Mouse (Mus musculus): ENCODE data around the gene Pimreg. TPM values are rescaled to one million over a fixed set of nuclear protein-coding genes. Genes with fewer than 3 reads are reported as not detected.

The Pimreg gene
- polyA plus RNA-seq, 1 experiment from 2014 or later, result 39.3 TPM

DNA sequence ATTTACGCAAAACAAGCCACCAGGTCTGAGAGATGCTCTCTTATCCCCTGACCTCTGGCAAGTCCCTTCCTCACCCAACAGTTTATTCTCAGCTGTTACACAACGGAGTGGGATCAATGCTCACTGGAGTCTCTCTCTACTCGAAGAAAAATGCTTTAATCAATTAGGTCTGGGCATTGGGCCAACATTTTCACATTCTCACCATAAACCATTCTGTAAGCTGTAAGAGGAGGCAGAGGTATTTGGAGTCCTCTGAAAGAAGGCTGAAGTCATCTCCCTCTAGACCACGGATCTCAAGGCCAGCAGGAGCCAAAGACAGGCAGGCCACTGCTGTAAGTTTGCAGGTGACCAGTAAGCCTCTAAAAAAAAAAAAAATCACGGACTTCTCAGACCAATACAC, 31.5 kb upstream of the Pimreg start:
- WGBS, result 47% methylated on average over 5 of the region's 5 CpGs
- peak; percentile 70 for DNase-seq
- no peak overlapping the region for H3K4me3 ChIP-seq (replicated peaks; ENCODE audit: low read depth, low read length)

DNA sequence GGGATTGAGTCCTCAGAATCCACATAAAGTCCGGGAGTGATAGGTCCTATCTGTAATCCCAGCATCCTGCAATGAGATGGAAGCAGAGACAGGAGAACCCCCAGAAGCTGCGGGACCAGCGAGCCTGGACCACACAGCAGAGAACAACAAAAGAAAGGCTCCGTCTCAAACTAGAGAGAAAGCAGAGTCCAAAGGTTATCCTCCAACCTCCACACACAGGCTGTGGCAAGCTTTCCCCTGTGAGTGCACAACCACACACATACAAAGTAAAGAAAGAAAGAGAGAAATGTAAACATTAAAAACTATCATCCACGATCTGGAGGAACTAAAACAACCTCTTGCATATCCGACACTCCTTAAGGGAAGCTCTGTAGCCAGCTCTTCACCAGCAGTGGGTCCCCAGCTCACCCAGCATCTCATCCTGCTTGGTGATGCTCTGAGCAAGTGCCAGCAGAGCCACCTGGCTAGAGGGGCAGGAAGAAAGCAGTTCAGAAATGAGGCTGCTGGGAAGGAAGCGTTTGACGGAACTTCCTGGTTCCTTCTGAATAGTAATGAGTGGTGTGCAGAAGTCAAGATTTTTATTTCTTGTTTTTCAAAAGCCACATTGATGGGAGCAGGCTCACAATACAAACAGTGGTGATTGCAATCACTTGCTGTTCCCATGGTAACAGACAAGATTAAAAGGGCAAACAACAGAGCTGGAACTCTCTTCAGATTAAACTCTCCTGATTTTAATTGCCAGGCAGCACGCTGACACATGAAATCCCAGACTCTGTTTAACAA, 30.7 kb upstream of the Pimreg start:
- Histone ChIP-seq H3K9me3 (ENCODE audit: control insufficient read depth, low read length) (no peaks in the 10 kb centered on the region), H3K9ac (replicated peaks; ENCODE audit: low read length) (0 out of 2 replicates have a peak overlapping the region, but pooled peaks have one; percentile 18), H3K27ac (replicated peaks; ENCODE audit: low read depth, low read length) (peak overlapping the region; percentile 70), H3K4me2 (ENCODE audit: low read length) (peak overlapping the region; percentile 19; the same call in 1 of the 2 replicates), H3K4me3 (replicated peaks; ENCODE audit: low read depth, low read length) (no peak overlapping the region), H3K27me3 (ENCODE audit: control insufficient read depth, insufficient read depth, low read length) (no peaks in the 10 kb centered on the region), H3K36me3 (ENCODE audit: control insufficient read depth, insufficient read depth, low read length) (no peaks in the 10 kb centered on the region), H3K4me1 (ENCODE audit: control insufficient read depth, insufficient read depth, low read length) (peaks cover 24% of the 10 kb centered on the region)
- 29% methylated on average over 9 of the region's 9 CpGs for WGBS
- DNase-seq (peak; percentile 62), ATAC-seq (ENCODE audit: low FRiP score, low TSS enrichment) (no peak)

More for the DNA sequence above, 31.5 kb upstream of the Pimreg start:
- H3K4me1 ChIP-seq (ENCODE audit: control insufficient read depth, insufficient read depth, low read length), result peaks cover 24% of the 10 kb centered on the region
- ATAC-seq (ENCODE audit: low FRiP score, low TSS enrichment), result no peak
- peak overlapping the region; percentile 34 for H3K27ac ChIP-seq (replicated peaks; ENCODE audit: low read depth, low read length)
- no peaks in the 10 kb centered on the region for H3K27me3 ChIP-seq (ENCODE audit: control insufficient read depth, insufficient read depth, low read length)
- no peaks in the 10 kb centered on the region for H3K9me3 ChIP-seq (ENCODE audit: control insufficient read depth, low read length)
- H3K36me3 ChIP-seq (ENCODE audit: control insufficient read depth, insufficient read depth, low read length), result no peaks in the 10 kb centered on the region
- H3K9ac ChIP-seq (replicated peaks; ENCODE audit: low read length), result no peak overlapping the region
- H3K4me2 ChIP-seq (ENCODE audit: low read length), result no peak overlapping the region

DNA sequence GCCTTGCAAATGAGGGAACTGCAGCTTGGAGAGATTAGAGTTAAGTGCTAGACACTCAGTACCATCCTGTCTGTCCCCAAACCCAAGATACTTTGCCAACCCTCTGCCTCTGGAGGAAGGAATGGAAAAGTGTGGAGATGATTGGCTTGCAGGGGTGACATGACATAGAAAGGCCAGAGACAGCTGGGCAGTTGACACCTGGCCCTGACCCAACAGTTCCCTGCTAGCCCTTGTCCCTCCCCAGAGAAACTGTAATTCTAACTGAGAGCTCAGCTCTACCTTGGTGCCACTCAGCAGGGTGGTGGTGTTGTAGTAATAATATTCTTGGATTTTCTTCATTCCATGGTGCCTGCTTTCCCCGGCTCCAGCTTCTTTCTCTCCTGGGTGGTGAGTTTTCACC, 29.9 kb upstream of the Pimreg start:
- no peak overlapping the region for H3K9ac ChIP-seq (replicated peaks; ENCODE audit: low read length)
- H3K27me3 ChIP-seq (ENCODE audit: control insufficient read depth, insufficient read depth, low read length), result no peaks in the 10 kb centered on the region
- peak overlapping the region; percentile 70 for H3K27ac ChIP-seq (replicated peaks; ENCODE audit: low read depth, low read length)
- DNase-seq (no peak), ATAC-seq (ENCODE audit: low FRiP score, low TSS enrichment) (no peak)
- no peaks in the 10 kb centered on the region for H3K36me3 ChIP-seq (ENCODE audit: control insufficient read depth, insufficient read depth, low read length)
- peaks cover 24% of the 10 kb centered on the region for H3K4me1 ChIP-seq (ENCODE audit: control insufficient read depth, insufficient read depth, low read length)
- H3K4me3 ChIP-seq (replicated peaks; ENCODE audit: low read depth, low read length), result no peak overlapping the region
- H3K4me2 ChIP-seq (ENCODE audit: low read length), result 0 out of 2 replicates have a peak overlapping the region, but pooled peaks have one; percentile 19
- WGBS, result 76% methylated on average over 1 of the region's 1 CpGs
- no peaks in the 10 kb centered on the region for H3K9me3 ChIP-seq (ENCODE audit: control insufficient read depth, low read length)

- Histone ChIP-seq H3K27ac (replicated peaks; ENCODE audit: low read depth, low read length) (no peak overlapping the region), H3K36me3 (ENCODE audit: control insufficient read depth, insufficient read depth, low read length) (no peaks in the 10 kb centered on the region), H3K27me3 (ENCODE audit: control insufficient read depth, insufficient read depth, low read length) (no peaks in the 10 kb centered on the region), H3K4me2 (ENCODE audit: low read length) (no peak overlapping the region), H3K9ac (replicated peaks; ENCODE audit: low read length) (no peak overlapping the region), H3K4me3 (replicated peaks; ENCODE audit: low read depth, low read length) (no peak overlapping the region), H3K9me3 (ENCODE audit: control insufficient read depth, low read length) (no peaks in the 10 kb centered on the region), H3K4me1 (ENCODE audit: control insufficient read depth, insufficient read depth, low read length) (peaks cover 24% of the 10 kb centered on the region)
- no peak for DNase-seq
- WGBS, result 52% methylated on average over 4 of the region's 4 CpGs
- ATAC-seq (ENCODE audit: low FRiP score, low TSS enrichment), result no peak
Measured at GRCm38 (mm10) chr11:72014674-72015073, 27.2 kb upstream of the Pimreg start.

- ATAC-seq (ENCODE audit: low FRiP score, low TSS enrichment) (no peak), DNase-seq (no peak)
- H3K27ac ChIP-seq (replicated peaks; ENCODE audit: low read depth, low read length), result no peak overlapping the region
- 83% methylated on average over 13 of the region's 13 CpGs for WGBS
- H3K4me1 ChIP-seq (ENCODE audit: control insufficient read depth, insufficient read depth, low read length), result peaks cover 7% of the 10 kb centered on the region
- no peaks in the 10 kb centered on the region for H3K36me3 ChIP-seq (ENCODE audit: control insufficient read depth, insufficient read depth, low read length)
- no peak overlapping the region for H3K4me2 ChIP-seq (ENCODE audit: low read length)
- H3K4me3 ChIP-seq (replicated peaks; ENCODE audit: low read depth, low read length), result no peak overlapping the region
- H3K9ac ChIP-seq (replicated peaks; ENCODE audit: low read length), result no peak overlapping the region
- H3K27me3 ChIP-seq (ENCODE audit: control insufficient read depth, insufficient read depth, low read length), result no peaks in the 10 kb centered on the region
- no peaks in the 10 kb centered on the region for H3K9me3 ChIP-seq (ENCODE audit: control insufficient read depth, low read length)
Measured at GRCm38 (mm10) chr11:72016518-72017252, 25.1 kb upstream of the Pimreg start.

DNA sequence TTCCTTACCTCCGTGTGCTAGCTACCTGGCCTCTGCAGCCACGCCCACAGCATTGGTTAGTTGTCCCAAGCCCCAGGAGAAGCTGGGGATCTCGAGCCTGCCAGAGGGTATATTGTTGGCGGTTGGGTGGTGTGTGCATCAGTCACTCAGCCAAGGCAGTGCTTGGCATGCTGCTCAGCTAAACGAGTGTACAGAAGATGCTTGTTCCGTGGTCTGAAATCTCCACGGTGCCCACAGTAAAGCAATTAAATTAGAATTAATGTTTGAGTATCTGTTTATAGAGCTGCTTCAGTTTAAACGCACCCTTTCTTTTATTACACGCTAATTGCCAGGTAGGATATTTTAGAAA, 24.6 kb upstream of the Pimreg start:
- no peak overlapping the region for H3K4me3 ChIP-seq (replicated peaks; ENCODE audit: low read depth, low read length)
- H3K27ac ChIP-seq (replicated peaks; ENCODE audit: low read depth, low read length), result no peak overlapping the region
- H3K27me3 ChIP-seq (ENCODE audit: control insufficient read depth, insufficient read depth, low read length), result no peaks in the 10 kb centered on the region
- DNase-seq (no peak), ATAC-seq (ENCODE audit: low FRiP score, low TSS enrichment) (no peak)
- H3K9me3 ChIP-seq (ENCODE audit: control insufficient read depth, low read length), result no peaks in the 10 kb centered on the region
- no peak overlapping the region for H3K9ac ChIP-seq (replicated peaks; ENCODE audit: low read length)
- no peaks in the 10 kb centered on the region for H3K36me3 ChIP-seq (ENCODE audit: control insufficient read depth, insufficient read depth, low read length)
- 71% methylated on average over 9 of the region's 9 CpGs for WGBS
- no peak overlapping the region for H3K4me2 ChIP-seq (ENCODE audit: low read length)
- H3K4me1 ChIP-seq (ENCODE audit: control insufficient read depth, insufficient read depth, low read length), result peaks cover 2% of the 10 kb centered on the region; the same call in 1 of the 2 replicates

DNA sequence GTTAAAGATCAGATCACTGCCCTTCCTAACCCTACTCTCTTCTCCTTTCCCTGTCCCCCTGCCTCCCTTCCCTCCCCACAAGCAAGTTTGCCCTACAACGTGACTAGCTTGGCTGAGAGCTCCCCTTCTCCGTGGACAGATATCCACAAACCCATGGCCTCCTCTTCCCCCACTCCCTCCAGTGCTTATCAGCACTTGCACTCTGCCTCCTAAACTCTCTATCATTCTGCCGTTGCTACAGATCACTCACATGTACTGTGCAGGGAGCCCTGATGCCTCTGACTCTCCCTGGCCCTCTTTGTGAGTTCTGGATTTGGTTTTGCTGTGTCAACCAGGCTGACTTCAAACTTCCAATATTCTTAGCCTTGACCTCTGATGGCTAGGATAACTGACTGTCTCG, 20.8 kb upstream of the Pimreg start:
- H3K9me3 ChIP-seq (ENCODE audit: control insufficient read depth, low read length), result no peaks in the 10 kb centered on the region
- no peaks in the 10 kb centered on the region for H3K36me3 ChIP-seq (ENCODE audit: control insufficient read depth, insufficient read depth, low read length)
- WGBS, result 75% methylated on average over 4 of the region's 4 CpGs
- no peak overlapping the region for H3K27ac ChIP-seq (replicated peaks; ENCODE audit: low read depth, low read length)
- ATAC-seq (ENCODE audit: low FRiP score, low TSS enrichment) (no peak), DNase-seq (no peak)
- H3K27me3 ChIP-seq (ENCODE audit: control insufficient read depth, insufficient read depth, low read length), result no peaks in the 10 kb centered on the region
- H3K9ac ChIP-seq (replicated peaks; ENCODE audit: low read length), result no peak overlapping the region
- no peak overlapping the region for H3K4me2 ChIP-seq (ENCODE audit: low read length)
- no peak overlapping the region for H3K4me3 ChIP-seq (replicated peaks; ENCODE audit: low read depth, low read length)
- peaks cover 4% of the 10 kb centered on the region for H3K4me1 ChIP-seq (ENCODE audit: control insufficient read depth, insufficient read depth, low read length)

DNA sequence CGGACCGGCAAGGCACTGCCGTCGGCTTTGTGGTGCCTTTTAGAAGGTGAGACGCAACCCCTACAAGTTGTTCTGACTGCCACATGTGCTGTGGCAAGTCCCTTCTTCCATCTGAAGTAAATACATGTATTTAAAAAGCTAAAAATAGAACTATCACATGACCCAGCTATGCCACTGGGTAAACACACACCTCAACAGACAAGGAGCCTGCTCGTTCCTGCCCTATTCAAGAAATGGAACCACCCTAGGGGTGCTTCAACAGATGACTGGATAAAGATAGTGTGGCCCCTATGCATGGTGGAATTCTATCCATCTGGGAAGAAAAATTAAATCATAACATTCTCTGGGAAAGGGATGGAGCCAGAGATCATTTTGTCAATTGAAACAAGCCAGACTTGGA, 19.0 kb upstream of the Pimreg start:
- Histone ChIP-seq H3K4me3 (replicated peaks; ENCODE audit: low read depth, low read length) (no peak overlapping the region), H3K36me3 (ENCODE audit: control insufficient read depth, insufficient read depth, low read length) (no peaks in the 10 kb centered on the region), H3K27ac (replicated peaks; ENCODE audit: low read depth, low read length) (no peak overlapping the region), H3K4me2 (ENCODE audit: low read length) (no peak overlapping the region), H3K9ac (replicated peaks; ENCODE audit: low read length) (no peak overlapping the region), H3K27me3 (ENCODE audit: control insufficient read depth, insufficient read depth, low read length) (no peaks in the 10 kb centered on the region), H3K9me3 (ENCODE audit: control insufficient read depth, low read length) (no peaks in the 10 kb centered on the region), H3K4me1 (ENCODE audit: control insufficient read depth, insufficient read depth, low read length) (peaks cover 4% of the 10 kb centered on the region)
- 85% methylated on average over 6 of the region's 6 CpGs for WGBS
- ATAC-seq (ENCODE audit: low FRiP score, low TSS enrichment) (no peak), DNase-seq (no peak)

- H3K9ac ChIP-seq (replicated peaks; ENCODE audit: low read length), result no peak overlapping the region
- DNase-seq (peak; percentile 74), ATAC-seq (ENCODE audit: low FRiP score, low TSS enrichment) (no peak)
- no peaks in the 10 kb centered on the region for H3K9me3 ChIP-seq (ENCODE audit: control insufficient read depth, low read length)
- H3K4me3 ChIP-seq (replicated peaks; ENCODE audit: low read depth, low read length), result no peak overlapping the region
- H3K27me3 ChIP-seq (ENCODE audit: control insufficient read depth, insufficient read depth, low read length), result no peaks in the 10 kb centered on the region
- WGBS, result 39% methylated on average over 8 of the region's 10 CpGs
- H3K36me3 ChIP-seq (ENCODE audit: control insufficient read depth, insufficient read depth, low read length), result no peaks in the 10 kb centered on the region
- peaks cover 4% of the 10 kb centered on the region for H3K4me1 ChIP-seq (ENCODE audit: control insufficient read depth, insufficient read depth, low read length)
- no peak overlapping the region for H3K27ac ChIP-seq (replicated peaks; ENCODE audit: low read depth, low read length)
- no peak overlapping the region for H3K4me2 ChIP-seq (ENCODE audit: low read length)
Measured at GRCm38 (mm10) chr11:72023581-72023980, 18.3 kb upstream of the Pimreg start.
